Mouse (Mus musculus) right cerebral cortex, postnatal 10 days (tissue): ENCODE measurements around the gene Zmym4.

Experiments used
- DNase-seq, 2 experiments: peaks; one replicate each; pipeline ENCODE4 v3.0.0; 2021; ENCODE audit warnings: low spot score in 2 of 2

Zmym4 gene

GRCm38 (mm10) chr4:126822891-126823882 lies 144.7 kb downstream of the Zmym4 start:
- DNase-seq = peak in 1 of 2 experiments; percentile 32

GRCm38 (mm10) chr4:126814854-126815253 lies 153.1 kb downstream of the Zmym4 start:
- DNase-seq = peak in 1 of 2 experiments; percentile 14

- no peak for DNase-seq
These were observed 154.7 kb downstream of the Zmym4 start for GRCm38 (mm10) chr4:126813212-126813611.
